Mouse (Mus musculus): ENCODE results near the gene Akr1b3. TPM values are rescaled to one million over a fixed set of nuclear protein-coding genes. Genes with fewer than 3 reads are reported as not detected.

Gene Akr1b3
- polyA plus RNA-seq, 1 experiment from 2014 or later, result 119 TPM

- Histone ChIP-seq H3K27ac (no peak overlapping the region), H3K4me3 (replicated peaks; ENCODE audit: low read length) (no peak overlapping the region), H3K4me2 (replicated peaks) (no peak overlapping the region), H3K27me3 (ENCODE audit: control insufficient read depth, insufficient read depth, low read length) (no peaks in the 10 kb centered on the region), H3K36me3 (replicated peaks; ENCODE audit: control insufficient read depth, insufficient read depth) (no peaks in the 10 kb centered on the region), H3K9ac (no peak overlapping the region), H3K9me3 (ENCODE audit: control insufficient read depth, low read length) (no peaks in the 10 kb centered on the region), H3K4me1 (replicated peaks; ENCODE audit: control insufficient read depth, insufficient read depth, low read length) (0 out of 2 replicates have a peak, but pooled peaks cover 7% of the 10 kb centered on the region)
- DNase-seq (ENCODE audit: low spot score) (no peak), ATAC-seq (ENCODE audit: low FRiP score) (no peak)
- 88% methylated on average over 12 of the region's 12 CpGs for WGBS
These were observed 32.9 kb upstream of the Akr1b3 start for GRCm38 (mm10) chr6:34350037-34350699.

- Histone ChIP-seq H3K27me3 (ENCODE audit: control insufficient read depth, insufficient read depth, low read length) (no peaks in the 10 kb centered on the region), H3K9ac (no peak overlapping the region), H3K4me1 (replicated peaks; ENCODE audit: control insufficient read depth, insufficient read depth, low read length) (no peaks in the 10 kb centered on the region), H3K27ac (no peak overlapping the region), H3K4me2 (replicated peaks) (no peak overlapping the region), H3K4me3 (replicated peaks; ENCODE audit: low read length) (no peak overlapping the region), H3K36me3 (replicated peaks; ENCODE audit: control insufficient read depth, insufficient read depth) (no peaks in the 10 kb centered on the region), H3K9me3 (ENCODE audit: control insufficient read depth, low read length) (no peaks in the 10 kb centered on the region)
- ATAC-seq (ENCODE audit: low FRiP score) (peak; percentile 68; the same call in 1 of the 2 replicates), DNase-seq (ENCODE audit: low spot score) (peak; percentile 87)
- 48% methylated on average over 14 of the region's 14 CpGs for WGBS
These were observed 29.0 kb upstream of the Akr1b3 start for GRCm38 (mm10) chr6:34346096-34346898.

DNA sequence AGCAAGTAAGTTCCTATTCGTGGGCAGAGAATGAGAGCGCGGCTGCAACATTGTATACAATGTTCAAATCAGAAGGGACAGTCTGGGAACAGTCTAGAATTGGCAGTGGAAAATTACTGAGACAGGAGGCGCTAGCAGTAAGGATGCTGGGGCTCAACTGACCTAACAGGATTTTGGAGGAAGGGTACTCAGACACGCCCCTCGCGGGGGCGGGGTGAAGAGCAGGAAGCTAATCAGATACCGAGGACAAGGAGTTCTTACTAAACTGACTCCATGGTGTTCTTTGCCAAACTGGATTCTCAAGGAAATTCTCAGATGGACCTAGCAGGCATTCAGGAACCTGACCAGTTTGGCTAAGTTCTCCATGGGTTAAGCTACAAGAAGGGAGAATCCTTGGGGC, 27.7 kb upstream of the Akr1b3 start:
- no peak overlapping the region for H3K27ac ChIP-seq
- no peak for ATAC-seq (ENCODE audit: low FRiP score)
- DNase-seq (ENCODE audit: low spot score), result no peak
- no peaks in the 10 kb centered on the region for H3K36me3 ChIP-seq (replicated peaks; ENCODE audit: control insufficient read depth, insufficient read depth)
- H3K9me3 ChIP-seq (ENCODE audit: control insufficient read depth, low read length), result no peaks in the 10 kb centered on the region
- no peaks in the 10 kb centered on the region for H3K4me1 ChIP-seq (replicated peaks; ENCODE audit: control insufficient read depth, insufficient read depth, low read length)
- H3K27me3 ChIP-seq (ENCODE audit: control insufficient read depth, insufficient read depth, low read length), result no peaks in the 10 kb centered on the region
- WGBS, result 25% methylated on average over 9 of the region's 9 CpGs
- no peak overlapping the region; the same call in 1 of the 2 replicates for H3K4me2 ChIP-seq (replicated peaks)
- H3K9ac ChIP-seq, result no peak overlapping the region
- H3K4me3 ChIP-seq (replicated peaks; ENCODE audit: low read length), result no peak overlapping the region

- H3K9me3 ChIP-seq (ENCODE audit: control insufficient read depth, low read length), result no peaks in the 10 kb centered on the region
These were observed 27.0 kb upstream of the Akr1b3 start for GRCm38 (mm10) chr6:34344135-34344850.

DNA sequence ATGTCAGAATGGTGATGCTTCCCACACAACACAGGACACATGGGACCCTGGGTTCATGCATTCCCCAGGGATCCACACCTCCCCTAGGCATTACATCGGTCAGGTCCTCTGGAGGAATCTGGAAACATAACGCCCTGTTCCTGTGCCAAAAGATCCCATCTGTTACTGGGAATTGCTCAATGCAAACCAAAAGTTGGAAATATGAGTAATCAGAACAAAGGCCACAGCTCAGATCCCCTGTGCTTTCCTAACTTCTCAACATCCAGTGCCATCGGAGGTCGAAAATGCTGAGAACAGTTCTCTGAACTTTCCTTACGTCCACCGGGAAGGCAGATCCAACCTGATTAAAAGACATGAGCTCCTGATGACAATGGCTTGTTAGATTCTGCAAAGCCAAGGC, 26.1 kb upstream of the Akr1b3 start:
- DNase-seq (ENCODE audit: low spot score) (no peak), ATAC-seq (ENCODE audit: low FRiP score) (no peak)
- Histone ChIP-seq H3K9me3 (ENCODE audit: control insufficient read depth, low read length) (no peaks in the 10 kb centered on the region), H3K27ac (no peak overlapping the region), H3K4me1 (replicated peaks; ENCODE audit: control insufficient read depth, insufficient read depth, low read length) (no peaks in the 10 kb centered on the region), H3K36me3 (replicated peaks; ENCODE audit: control insufficient read depth, insufficient read depth) (no peaks in the 10 kb centered on the region), H3K4me2 (replicated peaks) (no peak overlapping the region), H3K27me3 (ENCODE audit: control insufficient read depth, insufficient read depth, low read length) (no peaks in the 10 kb centered on the region), H3K4me3 (replicated peaks; ENCODE audit: low read length) (no peak overlapping the region), H3K9ac (no peak overlapping the region)
- WGBS, result 79% methylated on average over 6 of the region's 6 CpGs

More at GRCm38 (mm10) chr6:34344135-34344850, 27.0 kb upstream of the Akr1b3 start:
- Histone ChIP-seq H3K4me1 (replicated peaks; ENCODE audit: control insufficient read depth, insufficient read depth, low read length) (no peaks in the 10 kb centered on the region), H3K4me2 (replicated peaks) (no peak overlapping the region; the same call in 1 of the 2 replicates), H3K4me3 (replicated peaks; ENCODE audit: low read length) (no peak overlapping the region), H3K27ac (no peak overlapping the region), H3K36me3 (replicated peaks; ENCODE audit: control insufficient read depth, insufficient read depth) (no peaks in the 10 kb centered on the region), H3K9ac (no peak overlapping the region), H3K27me3 (ENCODE audit: control insufficient read depth, insufficient read depth, low read length) (no peaks in the 10 kb centered on the region)
- no peak for ATAC-seq (ENCODE audit: low FRiP score)
- DNase-seq (ENCODE audit: low spot score), result no peak
- 26% methylated on average over 10 of the region's 10 CpGs for WGBS

DNA sequence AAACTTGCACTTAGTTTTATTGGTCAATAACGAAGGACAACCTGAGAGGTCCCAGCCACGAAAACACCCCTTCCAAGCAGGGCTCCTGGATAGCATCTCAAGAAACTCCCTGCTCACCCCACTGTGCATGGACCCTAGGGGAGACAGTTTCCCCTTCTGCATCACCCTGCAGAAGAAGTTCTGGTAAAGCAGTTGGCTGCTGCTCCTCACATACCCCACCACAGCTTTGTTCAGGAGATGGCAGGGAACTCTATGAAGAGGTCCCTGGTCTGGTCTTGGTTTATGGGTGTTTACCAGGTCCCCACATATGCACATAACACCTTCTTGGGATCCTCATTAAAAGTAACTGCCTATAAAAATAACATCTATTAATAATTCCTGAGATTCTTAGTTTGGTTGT, 25.2 kb upstream of the Akr1b3 start:
- no peaks in the 10 kb centered on the region for H3K36me3 ChIP-seq (replicated peaks; ENCODE audit: control insufficient read depth, insufficient read depth)
- no peaks in the 10 kb centered on the region for H3K9me3 ChIP-seq (ENCODE audit: control insufficient read depth, low read length)
- WGBS, result 94% methylated on average over 2 of the region's 2 CpGs

GRCm38 (mm10) chr6:34341991-34342390, 24.7 kb upstream of the Akr1b3 start:
- H3K27me3 ChIP-seq (ENCODE audit: control insufficient read depth, insufficient read depth, low read length), result no peaks in the 10 kb centered on the region
- no peaks in the 10 kb centered on the region for H3K9me3 ChIP-seq (ENCODE audit: control insufficient read depth, low read length)
- 92% methylated on average over 4 of the region's 4 CpGs for WGBS
- no peak overlapping the region for H3K4me3 ChIP-seq (replicated peaks; ENCODE audit: low read length)
- no peak for ATAC-seq (ENCODE audit: low FRiP score)
- no peak for DNase-seq (ENCODE audit: low spot score)
- H3K9ac ChIP-seq, result no peak overlapping the region
- H3K27ac ChIP-seq, result no peak overlapping the region
- no peaks in the 10 kb centered on the region for H3K36me3 ChIP-seq (replicated peaks; ENCODE audit: control insufficient read depth, insufficient read depth)
- no peak overlapping the region for H3K4me2 ChIP-seq (replicated peaks)
- no peaks in the 10 kb centered on the region for H3K4me1 ChIP-seq (replicated peaks; ENCODE audit: control insufficient read depth, insufficient read depth, low read length)

More for the DNA sequence above, 25.2 kb upstream of the Akr1b3 start:
- H3K27me3 ChIP-seq (ENCODE audit: control insufficient read depth, insufficient read depth, low read length), result no peaks in the 10 kb centered on the region
- no peak for ATAC-seq (ENCODE audit: low FRiP score)
- H3K4me3 ChIP-seq (replicated peaks; ENCODE audit: low read length), result no peak overlapping the region
- DNase-seq (ENCODE audit: low spot score), result no peak
- no peaks in the 10 kb centered on the region for H3K4me1 ChIP-seq (replicated peaks; ENCODE audit: control insufficient read depth, insufficient read depth, low read length)
- H3K9ac ChIP-seq, result no peak overlapping the region
- no peak overlapping the region for H3K4me2 ChIP-seq (replicated peaks)
- H3K27ac ChIP-seq, result no peak overlapping the region

- Histone ChIP-seq H3K4me3 (replicated peaks; ENCODE audit: low read length) (no peak overlapping the region), H3K4me1 (replicated peaks; ENCODE audit: control insufficient read depth, insufficient read depth, low read length) (no peaks in the 10 kb centered on the region), H3K9me3 (ENCODE audit: control insufficient read depth, low read length) (no peaks in the 10 kb centered on the region), H3K27ac (no peak overlapping the region), H3K4me2 (replicated peaks) (no peak overlapping the region), H3K36me3 (replicated peaks; ENCODE audit: control insufficient read depth, insufficient read depth) (no peaks in the 10 kb centered on the region), H3K27me3 (ENCODE audit: control insufficient read depth, insufficient read depth, low read length) (no peaks in the 10 kb centered on the region), H3K9ac (no peak overlapping the region)
- DNase-seq (ENCODE audit: low spot score), result no peak
- ATAC-seq (ENCODE audit: low FRiP score), result no peak
- 90% methylated on average over 2 of the region's 2 CpGs for WGBS
These were observed 20.5 kb upstream of the Akr1b3 start for GRCm38 (mm10) chr6:34337799-34338198.

DNA sequence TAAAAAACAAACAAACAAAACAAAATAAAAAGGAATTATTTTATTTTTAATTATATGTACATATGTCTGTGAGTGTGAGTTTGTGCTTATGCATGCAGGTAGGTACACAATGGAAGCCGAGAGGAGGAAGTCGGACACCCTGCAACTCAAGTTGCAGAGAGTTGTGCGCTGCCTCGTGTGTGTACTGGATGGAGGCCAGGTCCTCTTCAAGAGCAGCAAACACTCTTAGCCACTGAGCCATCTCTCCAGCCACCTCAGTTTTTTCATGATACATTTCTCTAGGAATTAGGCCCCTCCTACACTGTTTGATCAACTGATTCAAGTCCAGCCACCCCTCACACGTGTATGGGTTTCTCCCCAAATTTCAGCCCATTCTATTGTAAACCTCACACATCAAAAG, 17.4 kb upstream of the Akr1b3 start:
- H3K4me2 ChIP-seq (replicated peaks), result no peak overlapping the region
- WGBS, result 93% methylated on average over 5 of the region's 5 CpGs
- no peaks in the 10 kb centered on the region for H3K9me3 ChIP-seq (ENCODE audit: control insufficient read depth, low read length)
- H3K27ac ChIP-seq, result no peak overlapping the region
- ATAC-seq (ENCODE audit: low FRiP score) (no peak), DNase-seq (ENCODE audit: low spot score) (no peak)
- H3K4me3 ChIP-seq (replicated peaks; ENCODE audit: low read length), result no peak overlapping the region
- H3K4me1 ChIP-seq (replicated peaks; ENCODE audit: control insufficient read depth, insufficient read depth, low read length), result no peaks in the 10 kb centered on the region
- no peaks in the 10 kb centered on the region for H3K27me3 ChIP-seq (ENCODE audit: control insufficient read depth, insufficient read depth, low read length)
- H3K9ac ChIP-seq, result no peak overlapping the region
- H3K36me3 ChIP-seq (replicated peaks; ENCODE audit: control insufficient read depth, insufficient read depth), result no peaks in the 10 kb centered on the region

All from hindbrain, embryonic 14.5 days (tissue).